Mouse (Mus musculus) bone marrow, adult 2 months (tissue): ENCODE data around the gene Znhit2.

Source experiments
- CTCF ChIP-seq: fragments of 200-500 bp; IDR thresholded peaks from 2 replicates; pipeline ENCODE4 v1.5.1; 2011; ENCODE audit warnings: low read length, control low read depth; ENCODE audit not compliant: control insufficient read depth, insufficient read depth
- POLR2A ChIP-seq: fragments of 200-500 bp; IDR thresholded peaks from 2 replicates; pipeline ENCODE4 v1.6.1; 2011; ENCODE audit warnings: low read depth, mild to moderate bottlenecking, control low read depth, low read length, borderline replicate concordance; ENCODE audit not compliant: control insufficient read depth

GRCm38 (mm10) chr19:6018142-6019089 is 42.6 kb upstream of the Znhit2 start:
- TF ChIP-seq POLR2A (no peak), CTCF (peak; percentile 96)
